Mouse (Mus musculus) spleen, adult 12 weeks (tissue): ENCODE measurements at regions not wholly inside any gene's neighbourhood (a gene's known extent, or its start where the extent isn't known, plus 50 kb on each side); places are given as distances from the start of the nearest gene placed in this dataset.

Source experiments
- DNase-seq: peaks from one replicate; pipeline ENCODE4 v3.0.0; 2022; ENCODE audit warnings: low spot score

- no peak for DNase-seq
Measured at GRCm38 (mm10) chr12:12765490-12766058, 176.1 kb downstream of the Mycn start.

GRCm38 (mm10) chr12:12765055-12765454, 176.7 kb downstream of the Mycn start:
- DNase-seq: no peak

- no peak for DNase-seq
Measured at GRCm38 (mm10) chr12:12764586-12764985, 177.1 kb downstream of the Mycn start.

- no peak for DNase-seq
Measured at GRCm38 (mm10) chr12:12756301-12756948, 185.3 kb downstream of the Mycn start.

GRCm38 (mm10) chr12:12753849-12754248, 187.9 kb downstream of the Mycn start:
- no peak for DNase-seq

- no peak for DNase-seq
Measured at GRCm38 (mm10) chr12:12751670-12752426, 189.9 kb downstream of the Mycn start.

- no peak for DNase-seq
Measured at GRCm38 (mm10) chr12:12749690-12750089, 192.0 kb downstream of the Mycn start.

- DNase-seq: no peak
Measured at GRCm38 (mm10) chr12:12746852-12747454, 194.8 kb downstream of the Mycn start.

- no peak for DNase-seq
Measured at GRCm38 (mm10) chr12:12744492-12744891, 197.2 kb downstream of the Mycn start.

GRCm38 (mm10) chr12:12738631-12739331, 202.9 kb downstream of the Mycn start:
- no peak for DNase-seq

- no peak for DNase-seq
Measured at GRCm38 (mm10) chr12:12725797-12726196, 215.9 kb downstream of the Mycn start.

GRCm38 (mm10) chr12:12725075-12725474, 216.6 kb downstream of the Mycn start:
- no peak for DNase-seq

GRCm38 (mm10) chr12:12723724-12724487, 217.8 kb downstream of the Mycn start:
- no peak for DNase-seq

- DNase-seq: no peak
Measured at GRCm38 (mm10) chr12:12722982-12723661, 218.6 kb downstream of the Mycn start.

- no peak for DNase-seq
Measured at GRCm38 (mm10) chr12:12716691-12717090, 225.0 kb downstream of the Mycn start.

- DNase-seq: no peak
Measured at GRCm38 (mm10) chr12:12715956-12716669, 225.6 kb downstream of the Mycn start.

GRCm38 (mm10) chr12:12715528-12715927, 226.2 kb downstream of the Mycn start:
- DNase-seq: no peak

- no peak for DNase-seq
Measured at GRCm38 (mm10) chr12:12710184-12710609, 231.5 kb downstream of the Mycn start.

GRCm38 (mm10) chr12:12708954-12709523, 232.7 kb downstream of the Mycn start:
- DNase-seq: no peak
